Mouse (Mus musculus) small intestine, adult 2 months (tissue): ENCODE data around the gene Syt5.
A peak's percentile ranks its signal among the peaks of the same experiment; 100 is the strongest.

Experiments used
- CTCF ChIP-seq: fragments of 200-500 bp; IDR thresholded peaks from 2 replicates; pipeline ENCODE4 v1.5.1; 2012; ENCODE audit warnings: low read depth, mild to moderate bottlenecking, control low read depth, inconsistent platforms, low read length, moderate library complexity, mixed read lengths; ENCODE audit not compliant: insufficient replicate concordance, insufficient read length; ENCODE audit errors: extremely low read depth
- POLR2A ChIP-seq: fragments of 200-500 bp; IDR thresholded peaks from 2 replicates; pipeline ENCODE4 v1.6.1; 2012; ENCODE audit warnings: low read depth, mild to moderate bottlenecking, control low read depth, inconsistent platforms, low read length, moderate library complexity

DNA sequence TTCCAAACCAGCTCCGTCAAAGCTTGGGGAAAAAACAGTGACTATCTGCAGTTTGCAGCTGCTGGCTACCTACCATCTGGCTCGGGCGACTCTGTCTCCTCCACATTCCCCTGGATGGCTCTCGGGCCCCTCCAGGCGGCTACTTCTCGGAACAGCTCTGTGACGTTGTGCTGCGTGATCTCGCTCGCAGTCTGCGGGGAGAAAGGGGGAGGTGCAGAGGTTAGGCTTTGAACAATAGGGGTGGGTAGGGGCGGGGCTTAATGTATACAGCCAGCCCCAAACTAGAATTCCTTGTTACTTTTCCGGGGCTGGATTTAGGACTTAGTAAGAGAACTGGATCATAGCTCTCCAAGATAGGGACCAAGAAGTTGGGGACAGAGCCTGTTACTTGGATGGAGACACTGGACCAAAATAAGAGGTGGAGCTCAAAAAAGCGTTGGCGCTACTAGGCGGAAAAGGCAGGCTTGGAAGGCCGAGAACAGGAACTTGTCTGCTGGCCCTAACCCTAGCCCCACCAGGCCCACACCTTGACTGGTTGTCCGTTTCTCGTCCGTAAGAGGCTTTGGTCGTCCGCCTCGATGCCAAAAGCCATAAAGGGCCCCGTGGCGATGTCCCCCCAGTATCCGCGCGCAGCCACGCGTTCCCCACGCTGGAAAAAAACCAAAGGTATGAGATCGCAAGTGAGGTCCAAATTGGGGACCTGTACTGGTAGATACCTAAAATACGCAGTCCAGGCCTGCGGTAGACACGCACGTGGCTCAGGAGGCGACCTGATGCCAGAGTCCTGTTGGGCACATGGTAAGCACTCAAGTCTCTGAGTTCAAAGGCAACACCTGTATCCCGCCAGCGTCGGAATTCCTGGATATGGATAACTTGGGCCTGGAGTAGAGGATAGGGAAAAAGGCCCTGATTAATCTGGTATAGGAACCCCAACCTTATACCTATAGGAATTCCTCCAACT, 20.7 kb downstream of the Syt5 start:
- TF ChIP-seq POLR2A (no peak), CTCF (peak; percentile 74)
